Mouse (Mus musculus) hindbrain, embryonic 11.5 days (tissue): ENCODE measurements around the gene Herc2. TPM values are rescaled to one million over a fixed set of nuclear protein-coding genes. Genes with fewer than 3 reads are reported as not detected.

Experiments
- ATAC-seq: fragments of 200-750 bp; cut with Nextera tagmentation; 2 replicates; pipeline ENCODE4 v1.8.0; 2017; ENCODE audit warnings: mild to moderate bottlenecking, moderate TSS enrichment, moderate library complexity; ENCODE audit not compliant: low FRiP score
- DNase-seq: peaks from one replicate; pipeline ENCODE4 v3.0.0-alpha.2; 2015; ENCODE audit warnings: low spot score
- H3K27ac ChIP-seq: fragments of 300-500 bp; sonication (generic); 2 replicates; pipeline ENCODE4 v1.5.1; 2014; ENCODE audit warnings: mild to moderate bottlenecking, low read depth, low read length
- H3K27me3 ChIP-seq: fragments of 300-500 bp; sonication (generic); 2 replicates; pipeline ENCODE4 v1.6.1; 2014; ENCODE audit warnings: mild to moderate bottlenecking, low read length, moderate library complexity, mixed read lengths; ENCODE audit not compliant: control insufficient read depth, insufficient read depth
- H3K36me3 ChIP-seq: fragments of 300-500 bp; sonication (generic); 2 replicates; pipeline ENCODE4 v1.6.1; 2014; ENCODE audit warnings: mild to moderate bottlenecking, low read length, moderate library complexity, mixed read lengths; ENCODE audit not compliant: control insufficient read depth, insufficient read depth
- H3K4me1 ChIP-seq: fragments of 300-500 bp; sonication (generic); replicated peaks from 2 replicates; pipeline ENCODE4 v1.6.1; 2014; ENCODE audit warnings: low read length, mixed read lengths; ENCODE audit not compliant: control insufficient read depth, insufficient read depth
- H3K4me2 ChIP-seq: fragments of 300-500 bp; sonication (generic); replicated peaks from 2 replicates; pipeline ENCODE4 v1.6.1; 2014; ENCODE audit warnings: mild to moderate bottlenecking, low read depth, low read length
- H3K4me3 ChIP-seq: fragments of 300-500 bp; sonication (generic); 2 replicates; pipeline ENCODE4 v1.5.1; 2014; ENCODE audit warnings: low read depth, low read length
- H3K9ac ChIP-seq: fragments of 300-500 bp; sonication (generic); 2 replicates; pipeline ENCODE4 v1.6.1; 2014; ENCODE audit warnings: low read depth, low read length
- H3K9me3 ChIP-seq: fragments of 300-500 bp; sonication (generic); 2 replicates; pipeline ENCODE4 v1.6.1; 2016; ENCODE audit warnings: low read length; ENCODE audit not compliant: control insufficient read depth
- WGBS: fragments of 180-500 bp; shearing (Covaris S2); extraction: QIAGEN DNeasy Blood & Tissue Kit; methylation state at CpG from one replicate; pipeline ENCODE4 v1.1.7; 2014; 5-methylcytosine and 5-hydroxymethylcytosine counted together
- polyA plus RNA-seq: library from polyadenylated mRNA; unstranded; fragments of >200 nt; fragmentation: Nextera tagmentation; extraction: Ambion mirVana; gene quantifications from 2 replicates; pipeline ENCODE4 v1.2.1, GENCODE M21; 2014

Gene Herc2
- polyA plus RNA-seq, 1 experiment from 2014 or later = 43.5 TPM

DNA sequence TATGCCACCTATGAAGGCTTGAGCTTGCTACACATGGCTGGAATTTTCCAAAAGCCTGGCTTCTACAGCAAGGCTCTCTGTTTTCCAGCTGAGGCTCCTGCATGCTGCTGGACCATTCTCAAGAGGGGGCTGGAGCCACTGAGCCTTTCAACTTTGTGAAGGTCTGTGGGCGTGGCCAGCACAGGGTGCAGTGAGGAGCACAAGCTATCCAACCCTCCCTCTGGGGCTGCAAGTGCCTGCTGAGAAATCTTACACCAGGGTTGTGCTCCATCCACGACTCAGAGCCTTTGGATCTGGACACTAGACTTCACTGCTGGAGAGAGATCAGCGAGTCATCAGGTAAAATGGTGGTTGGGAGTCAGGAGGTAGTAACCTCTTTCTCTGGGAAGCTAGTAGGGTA, 189.5 kb downstream of the Herc2 start, which contains the start of gene Oca2:
Gene Oca2, plus strand, starts transcription at position 218 of the 400 bp plus-strand sequence.
- DNase-seq (no peak), ATAC-seq (no peak)
- Histone ChIP-seq H3K27ac (no peak within 1 kb of the TSS), H3K9ac (no peak within 1 kb of the TSS), H3K4me1 (no peaks in the 10 kb centered on the region), H3K4me2 (no peak within 1 kb of the TSS), H3K9me3 (no peaks in the 10 kb centered on the region), H3K27me3 (no peaks in the 10 kb centered on the region), H3K36me3 (no peaks in the 10 kb centered on the region), H3K4me3 (no peak within 1 kb of the TSS)
- 40% methylated on average over 3 of the region's 3 CpGs for whole genome bisulfite sequencing

DNA sequence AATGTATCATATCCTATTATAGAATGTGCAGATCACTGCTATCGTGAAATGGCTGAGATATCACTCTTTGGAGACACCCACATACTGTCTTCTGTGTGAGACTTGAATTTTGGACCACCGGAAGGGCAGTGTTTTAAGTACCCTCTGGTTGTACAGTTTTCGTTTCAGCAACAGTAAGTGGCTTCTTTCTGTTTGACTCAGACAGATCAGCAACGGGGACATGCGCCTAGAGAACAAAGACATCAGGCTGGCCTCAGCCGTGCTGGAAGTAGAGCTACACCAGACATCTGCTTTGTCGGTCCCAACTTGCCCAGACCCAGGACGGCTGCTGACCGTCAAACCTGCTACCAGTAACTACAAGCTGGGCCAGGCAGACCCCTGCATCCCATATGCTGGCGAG, 204.6 kb downstream of the Herc2 start:
- no peak overlapping the region for H3K4me2 ChIP-seq

DNA sequence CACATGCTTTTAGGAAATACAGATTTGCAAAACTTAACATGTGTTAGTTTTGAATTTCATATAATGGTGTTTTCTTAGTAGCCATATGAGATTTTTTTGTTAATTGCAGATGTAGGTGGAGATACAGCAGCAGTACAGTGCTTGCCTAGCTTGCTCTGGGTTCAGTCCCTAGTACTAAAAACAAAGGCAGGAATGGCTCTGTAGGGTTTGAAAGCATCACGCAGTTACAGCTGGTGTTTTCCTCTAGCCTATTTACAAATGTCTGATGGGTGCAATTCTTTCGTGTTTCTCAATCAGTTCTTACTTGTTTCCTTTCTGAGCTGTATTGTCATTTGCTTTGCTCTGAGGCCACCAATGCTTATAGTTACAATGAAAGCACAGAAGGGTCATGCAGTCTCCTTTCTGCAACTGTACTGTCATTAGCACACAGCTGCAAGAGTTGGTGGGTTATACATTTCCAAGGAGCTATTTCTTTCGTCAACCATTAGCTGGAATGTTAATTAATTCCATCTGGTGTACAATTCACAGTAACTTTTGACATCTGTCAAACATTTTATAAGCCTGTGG, 208.0 kb downstream of the Herc2 start:
- no peak for DNase-seq
- H3K4me2 ChIP-seq = no peak overlapping the region
- no peaks in the 10 kb centered on the region for H3K4me1 ChIP-seq
- H3K9ac ChIP-seq = no peak overlapping the region
- no peaks in the 10 kb centered on the region for H3K36me3 ChIP-seq
- WGBS = 74% methylated on average over 3 of the region's 3 CpGs
- no peaks in the 10 kb centered on the region for H3K27me3 ChIP-seq
- no peak overlapping the region for H3K27ac ChIP-seq
- H3K9me3 ChIP-seq = no peaks in the 10 kb centered on the region
- no peak overlapping the region for H3K4me3 ChIP-seq
- no peak for ATAC-seq

More for the DNA sequence above, 204.6 kb downstream of the Herc2 start:
- WGBS = 92% methylated on average over 10 of the region's 10 CpGs
- H3K4me1 ChIP-seq = no peaks in the 10 kb centered on the region
- no peak overlapping the region for H3K9ac ChIP-seq
- DNase-seq = no peak
- ATAC-seq = no peak
- H3K4me3 ChIP-seq = no peak overlapping the region
- H3K27me3 ChIP-seq = no peaks in the 10 kb centered on the region
- H3K36me3 ChIP-seq = no peaks in the 10 kb centered on the region
- no peaks in the 10 kb centered on the region for H3K9me3 ChIP-seq
- H3K27ac ChIP-seq = no peak overlapping the region

DNA sequence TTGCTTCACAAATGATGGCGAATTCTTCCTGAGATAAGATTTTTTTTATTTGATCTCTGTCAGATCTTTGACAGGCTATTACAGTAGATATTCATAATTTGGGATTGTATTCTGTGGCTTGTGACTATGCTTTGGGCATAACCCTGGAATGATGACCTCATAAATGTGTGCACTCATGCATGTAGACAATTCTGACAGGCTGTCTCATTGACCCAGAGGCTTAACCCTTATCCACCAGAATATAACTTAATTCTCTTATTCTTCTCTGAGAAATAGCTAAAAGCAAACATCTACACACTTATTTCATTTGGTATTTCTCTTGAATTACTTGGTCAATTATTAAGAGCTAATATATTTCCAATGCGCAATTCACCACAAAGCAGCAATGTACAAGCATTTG, 227.5 kb downstream of the Herc2 start:
- Histone ChIP-seq H3K9ac (no peak overlapping the region), H3K36me3 (no peaks in the 10 kb centered on the region), H3K4me1 (no peaks in the 10 kb centered on the region), H3K27ac (no peak overlapping the region), H3K27me3 (no peaks in the 10 kb centered on the region), H3K4me3 (no peak overlapping the region), H3K4me2 (no peak overlapping the region), H3K9me3 (no peaks in the 10 kb centered on the region)
- ATAC-seq (no peak), DNase-seq (no peak)
- WGBS = 86% methylated on average over 2 of the region's 2 CpGs

Other genes with a start within 250 kb of the Herc2 start
- gene Cyfip1, start 208.5 kb upstream of the Herc2 start, polyA plus RNA-seq = 80.7 and 80.9 TPM in 2 replicates
- 48.4 and 49.7 TPM in 2 replicates for gene Nipa2, start 87.7 kb upstream of the Herc2 start, polyA plus RNA-seq
- gene Nipa1, start 30.2 kb upstream of the Herc2 start, polyA plus RNA-seq = 11.1 and 11.4 TPM in 2 replicates
- gene Oca2, start 189.6 kb downstream of the Herc2 start, polyA plus RNA-seq = 0.32 and 0.56 TPM in 2 replicates